Mouse (Mus musculus) G1E (cell line): ENCODE results near the gene March9.

ENCODE experiments used
- CTCF ChIP-seq: IDR thresholded peaks from 2 replicates; pipeline ENCODE4 v1.5.1; 2012; ENCODE audit warnings: low read depth, low read length, inconsistent platforms, mixed read lengths
- GATA1 ChIP-seq: IDR thresholded peaks from 2 replicates; pipeline ENCODE4 v1.6.1; 2012; ENCODE audit warnings: borderline replicate concordance, low read length, inconsistent platforms, mixed read lengths
- GATA2 ChIP-seq: IDR thresholded peaks from 2 replicates; pipeline ENCODE4 v1.6.1; 2012; ENCODE audit warnings: low read depth, low read length, inconsistent platforms, borderline replicate concordance
- POLR2AphosphoS5 ChIP-seq: IDR thresholded peaks from 2 replicates; pipeline ENCODE4 v1.6.1; 2012; ENCODE audit warnings: low read depth, low read length, inconsistent platforms; ENCODE audit not compliant: insufficient replicate concordance
- TAL1 ChIP-seq: conservative IDR thresholded peaks from 2 replicates; pipeline ENCODE4 v1.6.1; 2012; ENCODE audit warnings: low read depth, low read length, inconsistent platforms, mixed read lengths

- TF ChIP-seq CTCF = no peak
- TF ChIP-seq GATA1 = no peak
- TF ChIP-seq POLR2AphosphoS5 = no peak
- TF ChIP-seq TAL1 = no peak
- TF ChIP-seq GATA2 = no peak
Measured at GRCm38 (mm10) chr10:127016488-127016887, 43.5 kb downstream of the March9 start.
